Mouse (Mus musculus) forebrain, embryonic 11.5 days (tissue): ENCODE data around the gene Arhgap31. TPM values are rescaled to one million over a fixed set of nuclear protein-coding genes. Genes with fewer than 3 reads are reported as not detected.
"Not testable (repeated sequence)": the region's sequence is repeated elsewhere in the genome, so short reads cannot be mapped to it uniquely, and the experiment has no call there.

Experiments used
- ATAC-seq: fragments of 200-750 bp; cut with Nextera tagmentation; replicated peaks from 2 replicates; pipeline ENCODE4 v1.8.0; 2017; ENCODE audit warnings: moderate TSS enrichment; ENCODE audit not compliant: low FRiP score
- DNase-seq: peaks from one replicate; pipeline ENCODE4 v3.0.0-alpha.2; 2017; ENCODE audit warnings: low spot score
- H3K27ac ChIP-seq: fragments of 300-500 bp; sonication (generic); 2 replicates; pipeline ENCODE4 v1.5.1; 2014; ENCODE audit warnings: low read depth, low read length
- H3K27me3 ChIP-seq: fragments of 300-500 bp; sonication (generic); 2 replicates; pipeline ENCODE4 v1.6.1; 2014; ENCODE audit warnings: mild to moderate bottlenecking, low read length, mixed read lengths; ENCODE audit not compliant: control insufficient read depth, insufficient read depth
- H3K36me3 ChIP-seq: fragments of 300-500 bp; sonication (generic); 2 replicates; pipeline ENCODE4 v1.6.1; 2014; ENCODE audit warnings: mild to moderate bottlenecking, low read length, moderate library complexity, mixed read lengths; ENCODE audit not compliant: control insufficient read depth, insufficient read depth
- H3K4me1 ChIP-seq: fragments of 300-500 bp; sonication (generic); replicated peaks from 2 replicates; pipeline ENCODE4 v1.6.1; 2014; ENCODE audit warnings: low read length, mixed read lengths; ENCODE audit not compliant: control insufficient read depth, insufficient read depth
- H3K4me2 ChIP-seq: fragments of 300-500 bp; sonication (generic); 2 replicates; pipeline ENCODE4 v1.6.1; 2014; ENCODE audit warnings: low read depth, mild to moderate bottlenecking, low read length, moderate library complexity, mixed read lengths; ENCODE audit not compliant: severe bottlenecking
- H3K4me3 ChIP-seq: fragments of 300-500 bp; sonication (generic); 2 replicates; pipeline ENCODE4 v1.5.1; 2014; ENCODE audit warnings: low read depth, low read length
- H3K9ac ChIP-seq: fragments of 300-500 bp; sonication (generic); 2 replicates; pipeline ENCODE4 v1.6.1; 2014; ENCODE audit warnings: low read length
- H3K9me3 ChIP-seq: fragments of 300-500 bp; sonication (generic); 2 replicates; pipeline ENCODE4 v1.6.1; 2016; ENCODE audit warnings: low read length, mixed read lengths; ENCODE audit not compliant: control insufficient read depth
- whole genome bisulfite sequencing: fragments of 180-500 bp; shearing (Covaris S2); extraction: QIAGEN DNeasy Blood & Tissue Kit; methylation state at CpG from one replicate; pipeline ENCODE4 v1.1.7; 2014; 5-methylcytosine and 5-hydroxymethylcytosine counted together
- polyA plus RNA-seq: library from polyadenylated mRNA; unstranded; fragments of >200 nt; fragmentation: Nextera tagmentation; extraction: Ambion mirVana; gene quantifications from 2 replicates; pipeline ENCODE4 v1.2.1, GENCODE M21; 2014

Arhgap31 gene
- polyA plus RNA-seq, 1 experiment from 2014 or later = 10.8 TPM

DNA sequence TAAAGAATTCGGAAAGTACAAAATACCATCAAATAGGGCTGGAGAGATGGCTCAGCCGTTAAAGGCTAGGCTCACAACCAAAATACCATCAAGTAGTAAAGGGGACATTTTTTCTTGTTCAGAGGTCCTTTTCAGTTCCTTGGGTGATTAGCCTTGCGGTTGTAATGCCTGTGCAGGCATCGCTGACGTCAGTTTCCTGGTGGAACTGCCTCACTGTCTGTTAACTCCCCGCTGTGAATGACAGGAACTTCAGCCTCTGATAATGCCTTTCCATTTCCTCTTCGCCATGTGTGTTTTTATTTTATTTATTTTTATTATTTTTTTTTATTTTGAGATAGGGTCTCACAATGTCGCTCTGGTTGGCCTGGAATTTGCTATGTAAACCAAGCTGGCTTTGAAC lies 17.8 kb upstream of the Arhgap31 start:
- H3K27ac ChIP-seq = no peak overlapping the region
- H3K4me3 ChIP-seq = no peak overlapping the region
- no peaks in the 10 kb centered on the region for H3K27me3 ChIP-seq
- ATAC-seq (no peak), DNase-seq (no peak)
- H3K9ac ChIP-seq = no peak overlapping the region
- WGBS = 71% methylated on average over 8 of the region's 8 CpGs
- no peak overlapping the region for H3K4me2 ChIP-seq
- no peaks in the 10 kb centered on the region for H3K36me3 ChIP-seq
- no peaks in the 10 kb centered on the region for H3K4me1 ChIP-seq
- no peaks in the 10 kb centered on the region for H3K9me3 ChIP-seq

DNA sequence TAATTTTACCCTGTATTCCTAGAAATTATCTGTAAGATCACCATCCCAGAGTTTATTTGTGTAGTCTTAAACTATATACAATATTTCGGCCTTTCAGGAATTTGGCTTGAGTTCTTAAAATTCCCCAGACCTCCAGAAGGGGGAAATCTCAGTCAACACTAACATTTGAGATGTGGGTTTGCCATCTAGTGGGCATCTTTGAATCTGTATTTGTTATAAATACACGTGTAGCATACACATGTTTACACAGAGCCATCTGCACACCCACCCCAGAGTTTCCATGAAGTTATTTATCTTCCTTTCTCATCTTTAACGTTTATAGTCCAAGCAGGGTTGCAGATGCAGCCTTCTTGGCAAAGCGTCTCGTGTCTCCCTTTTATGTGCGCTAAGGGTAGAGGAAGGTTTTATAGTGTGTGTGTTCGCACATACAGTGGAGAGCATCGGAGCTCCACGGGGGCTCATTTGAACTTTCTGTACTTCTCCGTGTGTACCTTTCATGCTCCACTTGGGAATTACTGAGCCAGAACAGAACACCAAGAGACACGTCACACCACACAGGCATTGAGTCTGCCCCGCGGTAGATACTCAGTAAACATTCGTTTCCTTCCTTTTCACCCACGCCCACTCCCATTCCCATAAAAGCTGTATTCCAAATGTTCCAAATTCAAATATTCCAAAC lies 16.7 kb upstream of the Arhgap31 start:
- H3K27me3 ChIP-seq = no peaks in the 10 kb centered on the region
- no peaks in the 10 kb centered on the region for H3K9me3 ChIP-seq
- H3K27ac ChIP-seq = no peak overlapping the region
- ATAC-seq = no peak
- no peak for DNase-seq
- no peak overlapping the region for H3K4me2 ChIP-seq
- 73% methylated on average over 15 of the region's 15 CpGs for WGBS
- H3K9ac ChIP-seq = no peak overlapping the region
- no peaks in the 10 kb centered on the region for H3K4me1 ChIP-seq
- H3K4me3 ChIP-seq = no peak overlapping the region
- no peaks in the 10 kb centered on the region for H3K36me3 ChIP-seq

- H3K4me3 ChIP-seq = no peak overlapping the region
- no peak for DNase-seq
- 91% methylated on average over 6 of the region's 6 CpGs for WGBS
Observed at GRCm38 (mm10) chr16:38729139-38729538, 16.1 kb upstream of the Arhgap31 start.

DNA sequence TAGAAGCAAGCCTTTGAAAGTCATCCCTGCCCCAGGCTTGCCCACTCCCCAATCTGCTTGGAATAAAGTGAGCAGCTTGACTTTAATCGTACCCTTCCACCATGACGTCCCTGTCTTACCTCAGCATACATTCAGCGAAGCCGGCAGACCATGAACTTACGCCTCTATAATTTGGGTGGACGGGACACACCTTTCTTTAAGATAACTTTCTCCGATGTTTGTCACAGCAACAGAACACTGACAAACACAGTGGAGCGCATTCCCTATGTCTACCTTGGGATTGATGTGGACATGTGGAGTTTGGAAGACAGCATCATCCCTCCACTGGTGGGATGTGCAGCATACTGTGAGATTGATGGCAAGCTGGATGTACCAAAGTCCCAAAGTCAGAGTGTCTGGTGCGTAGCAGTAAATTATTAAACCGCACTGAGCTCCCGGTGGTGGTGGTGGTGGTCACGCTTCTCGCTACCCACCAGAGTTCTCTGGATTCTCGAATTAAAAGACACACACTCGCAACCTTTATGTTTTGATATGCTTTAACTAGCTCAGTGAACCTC lies 15.6 kb upstream of the Arhgap31 start:
- H3K9ac ChIP-seq = no peak overlapping the region
- no peak overlapping the region for H3K4me3 ChIP-seq
- H3K36me3 ChIP-seq = no peaks in the 10 kb centered on the region
- H3K4me1 ChIP-seq = no peaks in the 10 kb centered on the region
- no peaks in the 10 kb centered on the region for H3K27me3 ChIP-seq
- H3K4me2 ChIP-seq = no peak overlapping the region
- no peaks in the 10 kb centered on the region for H3K9me3 ChIP-seq
- DNase-seq (no peak), ATAC-seq (no peak)
- no peak overlapping the region for H3K27ac ChIP-seq
- 94% methylated on average over 15 of the region's 15 CpGs for WGBS

More at GRCm38 (mm10) chr16:38729139-38729538, 16.1 kb upstream of the Arhgap31 start:
- no peaks in the 10 kb centered on the region for H3K36me3 ChIP-seq
- H3K27ac ChIP-seq = no peak overlapping the region
- no peaks in the 10 kb centered on the region for H3K4me1 ChIP-seq
- H3K27me3 ChIP-seq = no peaks in the 10 kb centered on the region
- H3K9me3 ChIP-seq = no peaks in the 10 kb centered on the region
- no peak for ATAC-seq
- H3K9ac ChIP-seq = no peak overlapping the region
- H3K4me2 ChIP-seq = no peak overlapping the region

GRCm38 (mm10) chr16:38724974-38725373 lies 11.9 kb upstream of the Arhgap31 start:
- 67% methylated on average over 13 of the region's 13 CpGs for WGBS
- H3K9me3 ChIP-seq = no peaks in the 10 kb centered on the region
- DNase-seq (no peak), ATAC-seq (no peak)
- no peak overlapping the region for H3K9ac ChIP-seq
- no peaks in the 10 kb centered on the region for H3K36me3 ChIP-seq
- no peak overlapping the region for H3K4me3 ChIP-seq
- H3K4me2 ChIP-seq = no peak overlapping the region
- no peaks in the 10 kb centered on the region for H3K27me3 ChIP-seq
- H3K4me1 ChIP-seq = no peaks in the 10 kb centered on the region
- H3K27ac ChIP-seq = no peak overlapping the region

DNA sequence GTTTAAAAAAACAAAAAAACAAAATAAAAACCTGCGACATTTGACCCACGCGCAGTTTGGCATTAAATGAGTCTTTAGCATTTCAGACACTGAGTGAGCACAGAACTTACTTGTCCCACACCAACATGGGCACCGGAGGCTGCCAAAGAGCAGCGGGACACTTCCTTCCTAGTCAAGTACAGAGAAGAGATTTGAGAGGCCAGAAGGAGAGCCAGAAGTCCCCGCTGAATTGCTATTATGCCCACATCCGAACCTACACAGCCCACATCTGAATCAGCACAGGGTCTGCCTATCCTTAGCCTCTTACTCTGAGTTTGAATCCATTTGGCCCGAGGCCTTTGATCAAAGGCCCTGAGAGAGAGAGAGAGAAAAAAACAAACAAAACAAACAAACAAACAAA lies 11.2 kb upstream of the Arhgap31 start:
- no peak overlapping the region for H3K4me3 ChIP-seq
- no peaks in the 10 kb centered on the region for H3K9me3 ChIP-seq
- H3K4me1 ChIP-seq = no peaks in the 10 kb centered on the region
- no peak overlapping the region for H3K27ac ChIP-seq
- DNase-seq = no peak
- no peak overlapping the region for H3K4me2 ChIP-seq
- no peak for ATAC-seq
- WGBS = 84% methylated on average over 8 of the region's 8 CpGs
- no peaks in the 10 kb centered on the region for H3K36me3 ChIP-seq
- no peak overlapping the region for H3K9ac ChIP-seq
- H3K27me3 ChIP-seq = no peaks in the 10 kb centered on the region

DNA sequence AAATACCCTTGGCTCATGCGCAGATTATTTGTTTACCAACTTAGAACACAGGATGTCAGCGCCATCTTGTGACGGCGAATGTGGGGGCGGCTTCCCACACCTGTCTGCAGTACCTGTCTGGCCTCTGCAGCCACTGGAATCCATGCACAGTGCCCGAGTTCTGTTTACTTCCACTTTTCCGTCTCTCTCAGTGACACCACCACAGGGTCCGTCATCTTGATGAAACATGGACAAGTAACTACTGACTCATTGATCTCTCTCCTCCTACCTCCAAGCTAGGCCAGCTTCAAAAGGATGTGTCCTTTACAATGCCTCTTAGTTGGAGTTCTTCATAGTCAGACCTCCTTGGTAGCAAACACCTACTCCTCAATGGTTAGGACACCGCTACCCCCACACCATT lies 8.3 kb upstream of the Arhgap31 start:
- Histone ChIP-seq H3K27ac (no peak overlapping the region), H3K9ac (no peak overlapping the region), H3K36me3 (no peaks in the 10 kb centered on the region), H3K4me2 (no peak overlapping the region), H3K9me3 (no peaks in the 10 kb centered on the region), H3K4me1 (no peaks in the 10 kb centered on the region), H3K4me3 (no peak overlapping the region), H3K27me3 (no peaks in the 10 kb centered on the region)
- DNase-seq (no peak), ATAC-seq (no peak)
- 90% methylated on average over 8 of the region's 9 CpGs for WGBS

GRCm38 (mm10) chr16:38714259-38714526 lies 1.1 kb upstream of the Arhgap31 start:
- 70% methylated on average over 11 of the region's 12 CpGs for WGBS
- not testable (repeated sequence) for H3K9me3 ChIP-seq, H3K27ac ChIP-seq, DNase-seq, H3K4me3 ChIP-seq, ATAC-seq, H3K4me2 ChIP-seq, H3K27me3 ChIP-seq, H3K36me3 ChIP-seq, H3K9ac ChIP-seq, H3K4me1 ChIP-seq
